Mouse (Mus musculus) heart, adult 9 months (tissue): ENCODE results near the gene Zfp606.

Experiments used
- DNase-seq, 2 experiments: peaks; one replicate each; pipeline ENCODE4 v3.0.0; 2022; ENCODE audit warnings: low spot score in 2 of 2

Gene Zfp606

DNA sequence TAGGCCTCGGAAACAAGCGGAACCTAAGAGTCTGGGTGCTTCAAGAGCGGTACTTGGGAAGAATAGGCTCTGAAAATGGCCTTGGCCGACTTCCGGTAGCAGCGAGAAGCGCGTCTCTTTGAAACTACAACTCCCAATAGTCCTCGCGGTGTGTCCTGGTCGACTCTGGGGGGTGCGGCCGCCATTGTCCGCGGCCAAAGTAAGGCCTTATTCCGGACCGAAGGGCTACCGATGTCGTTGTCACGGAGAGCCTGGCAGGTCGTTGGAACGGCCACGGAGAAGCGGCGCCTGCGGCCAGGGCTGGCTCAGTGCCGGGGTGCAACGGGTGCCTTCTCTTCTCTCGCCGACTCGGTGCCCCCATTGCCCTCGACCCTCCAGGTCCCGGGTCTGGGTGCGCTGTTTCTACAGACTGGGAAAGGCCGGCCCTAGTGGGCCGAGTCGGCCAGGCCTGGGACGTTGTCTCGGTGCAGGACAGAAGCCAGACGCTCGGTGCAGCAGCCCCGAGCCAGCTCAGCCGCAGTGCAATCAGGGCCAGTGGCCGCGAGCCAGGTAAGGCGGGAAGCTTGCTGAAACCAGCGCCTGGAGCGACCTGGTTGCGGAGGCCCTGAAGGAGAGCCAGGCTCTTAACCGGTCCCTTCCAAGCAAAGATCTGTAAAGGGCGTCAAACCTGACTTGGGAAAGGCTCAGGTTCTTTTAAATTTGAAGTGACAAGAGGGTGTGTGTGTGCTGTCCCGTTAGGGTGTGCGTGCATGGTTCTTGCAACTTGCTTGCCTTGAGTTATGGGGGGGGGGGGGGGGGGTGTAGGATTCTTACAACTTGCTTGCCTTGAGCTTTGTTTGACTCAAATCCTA is at the start of gene Zfp606:
Zfp606 (plus strand) TSS at position 136 of the 851 bp plus-strand sequence.
- DNase-seq, result peak; percentile 88 to 90

DNA sequence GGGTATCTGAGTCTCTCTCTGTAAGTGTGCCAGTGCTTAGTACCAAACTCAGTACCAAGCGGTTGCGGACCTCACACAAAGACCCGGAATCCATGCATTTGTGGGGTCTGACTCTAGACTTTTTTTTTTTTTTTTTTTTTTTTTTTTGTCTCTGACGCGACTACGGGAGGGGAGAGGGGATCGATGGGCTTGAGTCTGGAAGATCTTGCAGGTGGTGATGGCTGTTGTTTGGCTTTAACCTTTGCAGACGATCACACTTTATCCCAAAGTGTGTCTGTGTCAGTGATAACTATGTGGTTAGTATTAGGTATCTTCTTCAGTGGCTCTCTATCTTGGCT is 885 bp downstream of the Zfp606 start:
- DNase-seq, result no peak

- no peak for DNase-seq
Measured at GRCm38 (mm10) chr7:12479525-12479924, 1.4 kb downstream of the Zfp606 start.

- DNase-seq, result no peak
Measured at GRCm38 (mm10) chr7:12483771-12484170, 5.7 kb downstream of the Zfp606 start.

- DNase-seq, result no peak
Measured at GRCm38 (mm10) chr7:12485956-12486355, 7.9 kb downstream of the Zfp606 start.

GRCm38 (mm10) chr7:12486691-12487090 is 8.6 kb downstream of the Zfp606 start:
- no peak for DNase-seq

DNA sequence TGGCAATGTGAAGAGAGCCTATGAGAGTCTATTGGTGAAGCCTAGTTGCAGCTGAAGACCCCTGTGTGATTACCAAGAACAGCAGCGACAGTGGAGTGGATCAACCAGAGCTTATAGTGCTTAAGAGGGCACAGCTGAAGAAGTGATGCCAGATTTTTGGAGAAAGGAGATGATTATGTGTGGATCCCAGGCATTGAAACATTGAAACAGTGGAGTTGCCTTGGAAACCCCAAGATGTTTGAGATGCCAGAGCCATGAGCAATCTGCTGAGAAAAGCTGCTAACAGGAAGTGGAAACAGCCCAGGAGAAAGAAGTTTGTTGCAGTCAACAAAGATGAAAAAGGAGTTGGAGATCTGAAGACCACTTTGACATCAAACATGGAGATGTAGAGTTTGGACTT is 32.8 kb downstream of the Zfp606 start:
- DNase-seq, result no peak

DNA sequence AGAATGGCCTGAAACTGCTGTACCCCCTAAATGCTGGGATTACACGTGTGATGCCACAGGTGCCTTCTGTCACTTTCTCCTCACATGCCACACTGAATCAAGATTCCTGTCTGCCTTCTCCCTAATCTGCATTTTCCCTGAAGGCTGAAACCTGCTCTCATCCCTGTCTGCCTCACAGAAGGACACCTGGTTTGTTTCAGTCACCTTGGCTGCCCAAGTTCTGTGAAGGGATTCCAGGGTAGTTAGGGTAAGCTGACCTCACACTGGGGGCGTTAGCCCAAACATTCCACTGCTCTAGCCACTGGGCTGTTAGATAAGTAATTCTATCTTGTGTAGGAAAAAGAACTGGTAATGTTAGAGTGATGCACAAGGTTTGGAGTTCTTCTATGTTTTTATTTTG is 34.1 kb downstream of the Zfp606 start, which contains the start of gene 2900092C05Rik:
2900092C05Rik (plus strand) TSS at position 301 of the 400 bp plus-strand sequence.
- DNase-seq, result no peak
